In the genomic region with DNA sequence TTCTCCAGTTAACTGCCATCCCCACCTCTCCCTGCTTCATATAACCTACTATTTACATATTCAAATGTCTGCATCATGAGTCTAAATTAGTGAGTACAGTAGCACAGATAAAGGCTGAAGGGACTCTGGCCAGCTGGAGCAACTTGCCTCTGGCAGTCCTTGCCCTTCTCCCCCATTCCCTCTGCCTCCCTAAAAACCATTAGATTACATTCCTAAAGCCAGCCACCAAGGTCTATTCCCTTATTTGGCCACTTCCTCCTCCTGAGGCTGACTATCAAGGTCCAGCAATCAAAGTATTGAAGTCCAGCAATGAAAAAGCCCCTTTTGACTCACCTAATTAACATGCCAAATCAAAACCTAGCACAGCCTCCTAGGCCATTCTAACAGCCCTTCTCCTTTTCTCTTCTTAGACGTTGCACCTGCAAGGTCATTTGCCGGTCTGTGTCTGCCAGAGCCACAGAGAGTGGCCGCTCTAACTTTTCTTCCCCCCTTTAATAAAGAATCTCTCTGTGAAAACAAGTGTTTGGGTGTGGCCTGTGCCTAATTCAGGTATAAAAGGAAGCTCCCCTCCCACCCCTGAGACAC, we compare ENCODE assay signal across 26 mouse cellular contexts.
DNase-seq lines count a peak whose midpoint lies in the region; ATAC-seq and TF ChIP-seq lines count a peak whose summit lies in the region.
"Had no signal": no experiment of that assay in that cellular context is flagged by ENCODE, and none has a peak within 500 bp of the region (broad histone marks: within the 10 kb centered on the region; RNA-seq: fewer than 3 reads in every experiment).

No protein-coding gene starts in this region.

- DNase-seq in adrenal gland, adult (ENCODE audit: inconsistent age in 2 of 2, low spot score in 1 of 2), result peak; percentile 41 to 79
- DNase-seq in adrenal gland, postnatal 25 days, result no peak
- DNase-seq in ES-E14 (ENCODE audit: low read depth, low spot score), result peak; percentile 45
- DNase-seq in adrenal gland, postnatal 14 days, result peak; percentile 51
- DNase-seq in left cerebral cortex, postnatal 10 days (ENCODE audit: extremely low spot score in 1 of 2, low spot score in 2 of 2), result no peak
- DNase-seq in liver, result no peak
- DNase-seq: cerebellum, adult 11-12 months; cerebellum, postnatal 10 days; gastrocnemius, postnatal 14 days; heart, adult 11 months; liver, postnatal 0 days; thymus, postnatal 14 days had no signal

- H3K27me3 ChIP-seq in kidney, embryonic 15.5 days, result no peaks in the 10 kb centered on the region
- H3K27me3 ChIP-seq in kidney, embryonic 14.5 days (ENCODE audit: control insufficient read depth, insufficient read depth, low read length), result no peaks in the 10 kb centered on the region
- H3K27me3 ChIP-seq: hindbrain, embryonic 15.5 days; midbrain, embryonic 15.5 days; neural tube, embryonic 12.5 days had no signal

- H3K9ac ChIP-seq in kidney, embryonic 15.5 days, result no peak overlapping the region
- H3K9ac ChIP-seq in kidney, embryonic 14.5 days (ENCODE audit: low read depth, low read length), result no peak overlapping the region
- H3K9ac ChIP-seq in ES-E14 (ENCODE audit: insufficient read depth, low read depth, low read length, poor library complexity, severe bottlenecking), result no peak overlapping the region
- H3K9ac ChIP-seq: hindbrain, embryonic 15.5 days; liver, postnatal 0 days; midbrain, embryonic 15.5 days; neural tube, embryonic 12.5 days had no signal

- H3K36me3 ChIP-seq in kidney, embryonic 15.5 days, result no peaks in the 10 kb centered on the region
- no peaks in the 10 kb centered on the region for H3K36me3 ChIP-seq in kidney, embryonic 14.5 days (ENCODE audit: control insufficient read depth, insufficient read depth, low read length)
- H3K36me3 ChIP-seq in ES-E14 (ENCODE audit: control insufficient read depth, insufficient read depth, low read length, poor library complexity, severe bottlenecking), result no peaks in the 10 kb centered on the region
- H3K36me3 ChIP-seq: embryonic facial prominence, embryonic 10.5 days; G1E; hindbrain, embryonic 15.5 days; midbrain, embryonic 15.5 days; neural tube, embryonic 12.5 days had no signal

- in situ Hi-C loops in ES-E14 (cut with MboI; ENCODE audit: low sequenced_read_pairs in 2 of 2, unreplicated experiment in 2 of 2), result no loop called here

- no peak overlapping the region for H3K4me2 ChIP-seq in kidney, embryonic 15.5 days
- no peak overlapping the region for H3K4me2 ChIP-seq in kidney, embryonic 14.5 days (replicated peaks; ENCODE audit: low read depth, low read length)
- H3K4me2 ChIP-seq: heart, embryonic 11.5 days; hindbrain, embryonic 15.5 days; liver, embryonic 11.5 days; midbrain, embryonic 15.5 days; neural tube, embryonic 12.5 days had no signal

- intact Hi-C loops in left cerebral cortex, postnatal 10 days (cut with DNase I), result no loop called here

- WGBS in kidney, embryonic 15.5 days, result 46% methylated on average over 3 of the region's 3 CpGs
- WGBS in kidney, embryonic 14.5 days, result 57% methylated on average over 3 of the region's 3 CpGs

- ATAC-seq in kidney, embryonic 15.5 days (replicated peaks; ENCODE audit: low FRiP score), result peak; percentile 46; the same call in 1 of the 2 replicates
- no peak for ATAC-seq in kidney, embryonic 14.5 days (ENCODE audit: low FRiP score, low TSS enrichment)
- ATAC-seq: forebrain, embryonic 16.5 days; liver, postnatal 0 days; lung, postnatal 0 days; midbrain, embryonic 15.5 days had no signal

- H3K9me3 ChIP-seq in kidney, embryonic 15.5 days (replicated peaks), result no peaks in the 10 kb centered on the region
- no peaks in the 10 kb centered on the region for H3K9me3 ChIP-seq in kidney, embryonic 14.5 days (ENCODE audit: control insufficient read depth, low read length)
- no peaks in the 10 kb centered on the region for H3K9me3 ChIP-seq in ES-E14 (ENCODE audit: control insufficient read depth, insufficient read depth, low read depth, low read length)
- H3K9me3 ChIP-seq: embryonic facial prominence, embryonic 10.5 days; hindbrain, embryonic 15.5 days; midbrain, embryonic 15.5 days; neural tube, embryonic 12.5 days had no signal

- no peak overlapping the region for H3K4me3 ChIP-seq in kidney, embryonic 15.5 days (replicated peaks)
- H3K4me3 ChIP-seq in kidney, embryonic 14.5 days (ENCODE audit: low read length), result no peak overlapping the region
- H3K4me3 ChIP-seq in ES-E14 (ENCODE audit: insufficient read depth in 1 of 2, low read depth in 1 of 2, low read length in 2 of 2, poor library complexity in 1 of 2, severe bottlenecking in 1 of 2), result no peak overlapping the region
- H3K4me3 ChIP-seq: embryonic facial prominence, embryonic 10.5 days; hindbrain, embryonic 15.5 days; left cerebral cortex, adult 2 months; midbrain, embryonic 15.5 days; neural tube, embryonic 12.5 days had no signal

- H3K27ac ChIP-seq in kidney, embryonic 15.5 days, result peak overlapping the region; percentile 66; the same call in 1 of the 2 replicates
- H3K27ac ChIP-seq in kidney, embryonic 14.5 days (ENCODE audit: low read depth, low read length), result no peak overlapping the region
- no peak overlapping the region; the same call in 1 of the 2 replicates for H3K27ac ChIP-seq in ES-E14 (ENCODE audit: insufficient read depth, low read depth, low read length, poor library complexity, severe bottlenecking)
- H3K27ac ChIP-seq: embryonic facial prominence, embryonic 10.5 days; hindbrain, embryonic 15.5 days; left cerebral cortex, adult 2 months; macrophage; midbrain, embryonic 15.5 days; neural tube, embryonic 12.5 days; stomach, postnatal 0 days had no signal

- H3K4me1 ChIP-seq in kidney, embryonic 15.5 days, result peaks cover 13% of the 10 kb centered on the region
- peaks cover 4% of the 10 kb centered on the region; the same call in 1 of the 2 replicates for H3K4me1 ChIP-seq in kidney, embryonic 14.5 days (ENCODE audit: control insufficient read depth, insufficient read depth, low read length)
- peaks cover 8% of the 10 kb centered on the region in 2 experiments for H3K4me1 ChIP-seq in ES-E14 (ENCODE audit: control insufficient read depth in 2 of 2, insufficient read depth in 2 of 2, low read length in 2 of 2, poor library complexity in 1 of 2)
- H3K4me1 ChIP-seq: hindbrain, embryonic 15.5 days; midbrain, embryonic 15.5 days; neural tube, embryonic 12.5 days had no signal

TF ChIP-seq in ES-E14, 5 proteins besides CTCF, POLR2A, EP300 and RAD21:
- TF ChIP-seq ZC3H11A (IDR thresholded peaks at IDR 0.05; ENCODE audit: borderline replicate concordance, low read depth, low read length) (no peak), CHD2 (IDR thresholded peaks at IDR 0.05; ENCODE audit: low read depth, low read length) (no peak), ZNF384 (IDR thresholded peaks at IDR 0.05; ENCODE audit: low read depth, low read length) (no peak), HCFC1 (IDR thresholded peaks at IDR 0.05; ENCODE audit: borderline replicate concordance, insufficient read depth, low read length) (no peak), MAFK (IDR thresholded peaks at IDR 0.05; ENCODE audit: insufficient read depth, low read depth, low read length) (no peak)

Comparison
In these comparisons a context has a peak if more than half of its experiments do, and no peak if none do; other contexts are left out.
1. DNase-seq: peak in adrenal gland, adult (2 of 2), ES-E14 (single experiment) and adrenal gland, postnatal 14 days (single experiment); none in adrenal gland, postnatal 25 days (single experiment), left cerebral cortex, postnatal 10 days (0 of 2) and liver (single experiment).